Mouse (Mus musculus): ENCODE results near the gene Tbc1d22a. TPM values are rescaled to one million over a fixed set of nuclear protein-coding genes. Genes with fewer than 3 reads are reported as not detected.

Gene Tbc1d22a
- total and polyA plus RNA-seq, 2 experiments from 2014 or later = 9.7 to 31.4 TPM

- Histone ChIP-seq H3K9ac (replicated peaks; ENCODE audit: low read depth, low read length) (no peak overlapping the region), H3K4me3 (ENCODE audit: low read depth, low read length) (no peak overlapping the region), H3K4me2 (ENCODE audit: low read depth, low read length) (no peak overlapping the region), H3K27ac (ENCODE audit: low read depth) (no peak overlapping the region), H3K36me3 (replicated peaks; ENCODE audit: control insufficient read depth, insufficient read depth, low read length) (no peaks in the 10 kb centered on the region), H3K4me1 (ENCODE audit: control insufficient read depth, insufficient read depth) (no peaks in the 10 kb centered on the region), H3K9me3 (replicated peaks; ENCODE audit: control insufficient read depth, low read length) (no peaks in the 10 kb centered on the region), H3K27me3 (ENCODE audit: control insufficient read depth, insufficient read depth, low read length) (no peaks in the 10 kb centered on the region)
- TF ChIP-seq EP300 (IDR thresholded peaks at IDR 0.05; ENCODE audit: low read depth) (no peak), CTCF (IDR thresholded peaks at IDR 0.05; ENCODE audit: low read depth) (peak; percentile 17; the same call in 1 of the 2 replicates)
- ATAC-seq (ENCODE audit: insufficient read depth, low read depth) = no peak
- DNase-seq (ENCODE audit: low spot score) = no peak
- WGBS = 81% methylated on average over 3 of the region's 3 CpGs
Measured at GRCm38 (mm10) chr15:86459413-86459812, 245.2 kb downstream of the Tbc1d22a start.

GRCm38 (mm10) chr15:86462636-86463035 is 248.4 kb downstream of the Tbc1d22a start:
- 75% methylated on average over 8 of the region's 8 CpGs for WGBS
- Histone ChIP-seq H3K9me3 (replicated peaks; ENCODE audit: control insufficient read depth, low read length) (no peaks in the 10 kb centered on the region), H3K4me1 (ENCODE audit: control insufficient read depth, insufficient read depth) (no peaks in the 10 kb centered on the region), H3K4me3 (ENCODE audit: low read depth, low read length) (no peak overlapping the region), H3K27ac (ENCODE audit: low read depth) (no peak overlapping the region), H3K36me3 (replicated peaks; ENCODE audit: control insufficient read depth, insufficient read depth, low read length) (no peaks in the 10 kb centered on the region), H3K27me3 (ENCODE audit: control insufficient read depth, insufficient read depth, low read length) (no peaks in the 10 kb centered on the region), H3K9ac (replicated peaks; ENCODE audit: low read depth, low read length) (no peak overlapping the region), H3K4me2 (ENCODE audit: low read depth, low read length) (no peak overlapping the region)
- ATAC-seq (ENCODE audit: insufficient read depth, low read depth) = no peak
- DNase-seq (ENCODE audit: low spot score) = no peak
- no peak for TF ChIP-seq CTCF (IDR thresholded peaks at IDR 0.05; ENCODE audit: low read depth)

GRCm38 (mm10) chr15:86468082-86468481 is 253.8 kb downstream of the Tbc1d22a start:
- H3K27me3 ChIP-seq (ENCODE audit: control insufficient read depth, insufficient read depth, low read length) = no peaks in the 10 kb centered on the region
- H3K36me3 ChIP-seq (replicated peaks; ENCODE audit: control insufficient read depth, insufficient read depth, low read length) = no peaks in the 10 kb centered on the region
- ATAC-seq (ENCODE audit: insufficient read depth, low read depth) (no peak), DNase-seq (ENCODE audit: low spot score) (no peak)
- H3K4me1 ChIP-seq (ENCODE audit: control insufficient read depth, insufficient read depth) = no peaks in the 10 kb centered on the region
- H3K9me3 ChIP-seq (replicated peaks; ENCODE audit: control insufficient read depth, low read length) = peaks cover 26% of the 10 kb centered on the region
- TF ChIP-seq CTCF (IDR thresholded peaks at IDR 0.05; ENCODE audit: low read depth) = no peak
- no peak for TF ChIP-seq EP300 (IDR thresholded peaks at IDR 0.05; ENCODE audit: low read depth)
- H3K4me2 ChIP-seq (ENCODE audit: low read depth, low read length) = no peak overlapping the region
- H3K9ac ChIP-seq (replicated peaks; ENCODE audit: low read depth, low read length) = no peak overlapping the region
- H3K27ac ChIP-seq (ENCODE audit: low read depth) = no peak overlapping the region
- H3K4me3 ChIP-seq (ENCODE audit: low read depth, low read length) = no peak overlapping the region

- Histone ChIP-seq H3K36me3 (replicated peaks; ENCODE audit: control insufficient read depth, insufficient read depth, low read length) (no peaks in the 10 kb centered on the region), H3K4me3 (ENCODE audit: low read depth, low read length) (no peak overlapping the region), H3K9me3 (replicated peaks; ENCODE audit: control insufficient read depth, low read length) (peaks cover 26% of the 10 kb centered on the region), H3K4me1 (ENCODE audit: control insufficient read depth, insufficient read depth) (no peaks in the 10 kb centered on the region), H3K4me2 (ENCODE audit: low read depth, low read length) (no peak overlapping the region), H3K27ac (ENCODE audit: low read depth) (no peak overlapping the region), H3K27me3 (ENCODE audit: control insufficient read depth, insufficient read depth, low read length) (no peaks in the 10 kb centered on the region), H3K9ac (replicated peaks; ENCODE audit: low read depth, low read length) (no peak overlapping the region)
- 79% methylated on average over 7 of the region's 7 CpGs for WGBS
- ATAC-seq (ENCODE audit: insufficient read depth, low read depth) (no peak), DNase-seq (ENCODE audit: low spot score) (no peak)
- no peak for TF ChIP-seq EP300 (IDR thresholded peaks at IDR 0.05; ENCODE audit: low read depth)
- no peak for TF ChIP-seq CTCF (IDR thresholded peaks at IDR 0.05; ENCODE audit: low read depth)
Measured at GRCm38 (mm10) chr15:86471136-86471535, 256.9 kb downstream of the Tbc1d22a start.

GRCm38 (mm10) chr15:86473473-86473872 is 259.2 kb downstream of the Tbc1d22a start:
- WGBS = 75% methylated on average over 11 of the region's 11 CpGs
- no peak for TF ChIP-seq EP300 (IDR thresholded peaks at IDR 0.05; ENCODE audit: low read depth)
- TF ChIP-seq CTCF (IDR thresholded peaks at IDR 0.05; ENCODE audit: low read depth) = no peak
- H3K4me2 ChIP-seq (ENCODE audit: low read depth, low read length) = no peak overlapping the region
- no peak for ATAC-seq (ENCODE audit: insufficient read depth, low read depth)
- H3K9me3 ChIP-seq (replicated peaks; ENCODE audit: control insufficient read depth, low read length) = peaks cover 18% of the 10 kb centered on the region
- DNase-seq (ENCODE audit: low spot score) = no peak
- no peak overlapping the region for H3K4me3 ChIP-seq (ENCODE audit: low read depth, low read length)
- no peak overlapping the region for H3K27ac ChIP-seq (ENCODE audit: low read depth)
- H3K9ac ChIP-seq (replicated peaks; ENCODE audit: low read depth, low read length) = no peak overlapping the region
- H3K27me3 ChIP-seq (ENCODE audit: control insufficient read depth, insufficient read depth, low read length) = no peaks in the 10 kb centered on the region
- H3K36me3 ChIP-seq (replicated peaks; ENCODE audit: control insufficient read depth, insufficient read depth, low read length) = no peaks in the 10 kb centered on the region
- H3K4me1 ChIP-seq (ENCODE audit: control insufficient read depth, insufficient read depth) = peaks cover 5% of the 10 kb centered on the region; the same call in 1 of the 2 replicates

- DNase-seq (ENCODE audit: low spot score) = no peak
- Histone ChIP-seq H3K4me3 (ENCODE audit: low read depth, low read length) (no peak overlapping the region), H3K4me1 (ENCODE audit: control insufficient read depth, insufficient read depth) (peaks cover 8% of the 10 kb centered on the region; the same call in 1 of the 2 replicates), H3K27me3 (ENCODE audit: control insufficient read depth, insufficient read depth, low read length) (no peaks in the 10 kb centered on the region), H3K27ac (ENCODE audit: low read depth) (no peak overlapping the region), H3K9me3 (replicated peaks; ENCODE audit: control insufficient read depth, low read length) (0 out of 2 replicates have a peak, but pooled peaks cover 3% of the 10 kb centered on the region), H3K9ac (replicated peaks; ENCODE audit: low read depth, low read length) (no peak overlapping the region), H3K36me3 (replicated peaks; ENCODE audit: control insufficient read depth, insufficient read depth, low read length) (no peaks in the 10 kb centered on the region), H3K4me2 (ENCODE audit: low read depth, low read length) (no peak overlapping the region)
- no peak for ATAC-seq (ENCODE audit: insufficient read depth, low read depth)
- 71% methylated on average over 5 of the region's 5 CpGs for WGBS
- TF ChIP-seq CTCF (IDR thresholded peaks at IDR 0.05; ENCODE audit: low read depth) (no peak), EP300 (IDR thresholded peaks at IDR 0.05; ENCODE audit: low read depth) (no peak)
Measured at GRCm38 (mm10) chr15:86474951-86475350, 260.7 kb downstream of the Tbc1d22a start.

Data from heart, postnatal 0 days (tissue).